Mouse (Mus musculus): ENCODE data around the gene Crybb2. TPM values are rescaled to one million over a fixed set of nuclear protein-coding genes. Genes with fewer than 3 reads are reported as not detected.

Crybb2 gene
- total RNA-seq, 2 experiments from 2014 or later: not detected

Other genes with a start within 250 kb of the Crybb2 start
- 100 to 1,000 TPM; 409 to 424 TPM for gene Myo18b, start 173.8 kb downstream of the Crybb2 start, total RNA-seq (2021)
- gene Grk3, start 54.3 kb downstream of the Crybb2 start, total RNA-seq (2021): 1 to 10 TPM; 3.7 to 4.1 TPM
- 1 to 10 TPM in 1 of 2 experiments, under 1 TPM in 1; 0.94 to 2.0 TPM for gene Crybb3, start 11.5 kb upstream of the Crybb2 start, total RNA-seq (2021)
- 10 to 100 TPM; 29.2 to 35.1 TPM for gene 2900026A02Rik, start 151.1 kb upstream of the Crybb2 start, total RNA-seq (2021)
- not detected for gene Tmem211, start 156.8 kb upstream of the Crybb2 start, total RNA-seq (2021)
- gene Sgsm1, start 240.7 kb upstream of the Crybb2 start, total RNA-seq (2021): under 1 TPM; 0.62 to 0.70 TPM